Mouse (Mus musculus): ENCODE measurements at regions not wholly inside any gene's neighbourhood (a gene's known extent, or its start where the extent isn't known, plus 50 kb on each side); places are given as distances from the start of the nearest gene placed in this dataset.
A peak's percentile ranks its signal among the peaks of the same experiment; 100 is the strongest.

DNA sequence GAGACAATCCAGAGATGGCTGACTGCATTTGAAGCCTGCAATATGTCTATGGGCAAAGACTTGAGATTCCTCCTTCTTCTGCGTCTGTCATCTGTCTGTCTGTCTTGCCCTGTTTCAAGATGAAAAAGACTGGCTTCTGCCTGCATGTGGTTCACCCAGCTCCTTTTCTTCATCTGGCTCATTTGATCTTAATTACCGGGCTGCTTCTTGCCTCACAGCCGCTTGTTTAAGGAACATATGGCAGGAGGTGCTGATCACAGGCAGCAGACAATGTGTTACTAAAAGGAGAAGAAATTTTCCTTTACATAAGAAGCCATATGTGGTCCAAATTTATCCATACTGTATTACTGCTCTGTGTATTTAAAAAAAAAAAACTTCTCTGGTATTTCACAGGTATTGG, 147.0 kb upstream of the Pter start:
- DNase-seq (ENCODE audit: extremely low read depth): no peak
- H3K4me3 ChIP-seq (replicated peaks in 1 of 3; ENCODE audit: low read depth in 2 of 3, low read length in 2 of 3, poor library complexity in 1 of 3): no peak overlapping the region
- dilution Hi-C loops (cut with MboI; ENCODE audit: extremely low pct_ligation_motif_present, extremely low pct_unique_long_range_greater_than_20kb, low sequenced_read_pairs) (no loop called here), in situ Hi-C loops (cut with MboI; ENCODE audit: low pct_ligation_motif_present, low pct_unique_long_range_greater_than_20kb, low sequenced_read_pairs) (no loop called here)
- H3K4me1 ChIP-seq (ENCODE audit: control insufficient read depth in 1 of 2, insufficient read depth in 2 of 2): peaks cover 0 to 7% of the 10 kb centered on the region in 2 experiments; a peak in 1 of 4 replicates
- H3K9me3 ChIP-seq (replicated peaks; ENCODE audit: low read length): no peaks in the 10 kb centered on the region
- H3K27me3 ChIP-seq (replicated peaks): no peaks in the 10 kb centered on the region
- no peaks in the 10 kb centered on the region for H3K36me3 ChIP-seq (replicated peaks in 1 of 2; ENCODE audit: control insufficient read depth in 1 of 2, insufficient read depth in 1 of 2, low read length in 1 of 2)
- TF ChIP-seq NRF1 (IDR thresholded peaks at IDR 0.05; ENCODE audit: low read depth, low read length) (no peak), MAX (IDR thresholded peaks at IDR 0.05; ENCODE audit: low read length) (no peak), UBTF (IDR thresholded peaks at IDR 0.05; ENCODE audit: low read depth, low read length) (no peak), MXI1 (IDR thresholded peaks at IDR 0.05; ENCODE audit: low read depth, low read length) (no peak), USF1 (IDR thresholded peaks at IDR 0.05; ENCODE audit: low read depth, low read length) (no peak), JUN (IDR thresholded peaks at IDR 0.05; ENCODE audit: insufficient read depth, low read depth, low read length) (no peak), IRF4 (IDR thresholded peaks at IDR 0.05; ENCODE audit: low read depth, low read length) (no peak)
- H3K4me2 ChIP-seq (ENCODE audit: insufficient read depth, low read depth, poor library complexity, severe bottlenecking): no peak overlapping the region
- H3K79me2 ChIP-seq (replicated peaks; ENCODE audit: control insufficient read depth, extremely low read depth, insufficient read depth, poor library complexity, severe bottlenecking): no peaks in the 10 kb centered on the region
- H3K27ac ChIP-seq (ENCODE audit: insufficient read depth, low read depth): no peak overlapping the region
- no peak overlapping the region for H3K9ac ChIP-seq (ENCODE audit: insufficient read depth, low read depth)

DNA sequence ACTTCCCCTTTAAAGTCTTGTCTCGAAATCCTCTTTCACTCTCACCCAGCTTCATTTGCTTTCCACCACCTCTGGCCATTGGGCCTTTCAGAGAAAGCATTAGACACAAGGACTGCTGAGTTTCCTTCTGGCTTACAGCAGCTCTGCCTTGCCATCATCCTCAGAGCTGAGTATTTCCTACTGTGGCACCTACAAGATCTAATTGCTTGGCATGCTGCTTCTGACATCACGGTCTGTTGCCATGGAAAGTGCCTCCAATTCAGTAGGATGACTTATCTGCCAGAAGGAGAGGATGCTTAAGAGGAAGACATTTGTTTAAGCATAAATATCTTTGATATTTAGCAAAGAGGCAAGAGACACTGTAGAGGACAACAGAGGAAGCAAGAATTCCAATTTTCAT, 146.1 kb upstream of the Pter start:
- no peak overlapping the region for H3K27ac ChIP-seq (ENCODE audit: insufficient read depth, low read depth)
- peaks cover 0 to 7% of the 10 kb centered on the region in 2 experiments; a peak in 1 of 4 replicates for H3K4me1 ChIP-seq (ENCODE audit: control insufficient read depth in 1 of 2, insufficient read depth in 2 of 2)
- H3K27me3 ChIP-seq (replicated peaks): no peaks in the 10 kb centered on the region
- H3K36me3 ChIP-seq (replicated peaks in 1 of 2; ENCODE audit: control insufficient read depth in 1 of 2, insufficient read depth in 1 of 2, low read length in 1 of 2): no peaks in the 10 kb centered on the region
- dilution Hi-C loops (cut with MboI; ENCODE audit: extremely low pct_ligation_motif_present, extremely low pct_unique_long_range_greater_than_20kb, low sequenced_read_pairs) (no loop called here), in situ Hi-C loops (cut with MboI; ENCODE audit: low pct_ligation_motif_present, low pct_unique_long_range_greater_than_20kb, low sequenced_read_pairs) (no loop called here)
- H3K9ac ChIP-seq (ENCODE audit: insufficient read depth, low read depth): no peak overlapping the region
- DNase-seq (ENCODE audit: extremely low read depth): peak; percentile 3
- H3K79me2 ChIP-seq (replicated peaks; ENCODE audit: control insufficient read depth, extremely low read depth, insufficient read depth, poor library complexity, severe bottlenecking): no peaks in the 10 kb centered on the region
- no peak overlapping the region for H3K4me3 ChIP-seq (replicated peaks in 1 of 3; ENCODE audit: low read depth in 2 of 3, low read length in 2 of 3, poor library complexity in 1 of 3)
- TF ChIP-seq PAX5 (IDR thresholded peaks at IDR 0.05; ENCODE audit: low read length): no peak
- no peak for TF ChIP-seq CTCF (conservative IDR thresholded peaks at IDR 0.05 in 1 of 2, IDR thresholded peaks at IDR 0.05 in 1 of 2; ENCODE audit: low read depth in 2 of 2, low read length in 2 of 2)
- TF ChIP-seq MAZ (IDR thresholded peaks at IDR 0.05; ENCODE audit: low read depth, low read length): no peak
- no peak for TF ChIP-seq MYC (IDR thresholded peaks at IDR 0.05; ENCODE audit: low read depth, low read length)
- no peak for TF ChIP-seq SMC3 (IDR thresholded peaks at IDR 0.05; ENCODE audit: low read depth, low read length)
- TF ChIP-seq MXI1 (IDR thresholded peaks at IDR 0.05; ENCODE audit: low read depth, low read length): no peak
- no peak for TF ChIP-seq UBTF (IDR thresholded peaks at IDR 0.05; ENCODE audit: low read depth, low read length)
- no peak for TF ChIP-seq NELFE (IDR thresholded peaks at IDR 0.05; ENCODE audit: low read depth, low read length)
- no peak for TF ChIP-seq MEF2A (IDR thresholded peaks at IDR 0.05; ENCODE audit: borderline replicate concordance, low read depth, low read length)
- TF ChIP-seq USF1 (IDR thresholded peaks at IDR 0.05; ENCODE audit: low read depth, low read length): no peak
- H3K9me3 ChIP-seq (replicated peaks; ENCODE audit: low read length): no peaks in the 10 kb centered on the region
- no peak overlapping the region for H3K4me2 ChIP-seq (ENCODE audit: insufficient read depth, low read depth, poor library complexity, severe bottlenecking)

DNA sequence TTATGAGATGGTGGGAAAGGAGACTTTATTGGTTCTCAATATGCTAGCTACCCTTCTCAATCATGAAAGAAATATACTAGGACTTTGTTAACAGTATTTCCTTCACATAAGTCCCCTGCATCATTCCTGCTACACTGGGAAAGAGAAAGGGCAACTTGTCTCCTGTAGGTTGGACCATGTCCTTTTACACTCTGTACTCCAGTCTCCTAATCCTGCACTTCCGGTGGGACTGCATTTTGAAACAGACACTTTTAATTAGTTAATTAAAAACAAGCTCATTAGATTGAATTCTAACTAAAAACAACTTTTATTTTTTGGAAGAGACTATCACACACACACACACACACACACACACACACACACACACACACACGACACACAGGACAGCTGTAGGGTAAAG, 131.2 kb upstream of the Pter start:
- no peak for DNase-seq (ENCODE audit: extremely low read depth)
- Histone ChIP-seq H3K27ac (ENCODE audit: insufficient read depth, low read depth) (no peak overlapping the region), H3K79me2 (replicated peaks; ENCODE audit: control insufficient read depth, extremely low read depth, insufficient read depth, poor library complexity, severe bottlenecking) (no peaks in the 10 kb centered on the region), H3K36me3 (replicated peaks in 1 of 2; ENCODE audit: control insufficient read depth in 1 of 2, insufficient read depth in 1 of 2, low read length in 1 of 2) (no peaks in the 10 kb centered on the region), H3K9ac (ENCODE audit: insufficient read depth, low read depth) (no peak overlapping the region), H3K4me1 (ENCODE audit: control insufficient read depth in 1 of 2, insufficient read depth in 2 of 2) (no peaks in the 10 kb centered on the region), H3K4me3 (replicated peaks in 1 of 3; ENCODE audit: low read depth in 2 of 3, low read length in 2 of 3, poor library complexity in 1 of 3) (no peak overlapping the region), H3K4me2 (ENCODE audit: insufficient read depth, low read depth, poor library complexity, severe bottlenecking) (no peak overlapping the region), H3K27me3 (replicated peaks) (no peaks in the 10 kb centered on the region), H3K9me3 (replicated peaks; ENCODE audit: low read length) (no peaks in the 10 kb centered on the region)
- TF ChIP-seq IRF4 (IDR thresholded peaks at IDR 0.05; ENCODE audit: low read depth, low read length): no peak
- no peak for TF ChIP-seq ZNF384 (IDR thresholded peaks at IDR 0.05; ENCODE audit: low read depth, low read length)
- in situ Hi-C loops (cut with MboI; ENCODE audit: low pct_ligation_motif_present, low pct_unique_long_range_greater_than_20kb, low sequenced_read_pairs): no loop called here
- dilution Hi-C loops (cut with MboI; ENCODE audit: extremely low pct_ligation_motif_present, extremely low pct_unique_long_range_greater_than_20kb, low sequenced_read_pairs): no loop called here

Measured in CH12.LX (cell line).